Mouse (Mus musculus): ENCODE measurements around the gene Svs5.
A peak's percentile ranks its signal among the peaks of the same experiment; 100 is the strongest.
"Not testable (repeated sequence)": the region's sequence is repeated elsewhere in the genome, so short reads cannot be mapped to it uniquely, and the experiment has no call there.

Gene Svs5

DNA sequence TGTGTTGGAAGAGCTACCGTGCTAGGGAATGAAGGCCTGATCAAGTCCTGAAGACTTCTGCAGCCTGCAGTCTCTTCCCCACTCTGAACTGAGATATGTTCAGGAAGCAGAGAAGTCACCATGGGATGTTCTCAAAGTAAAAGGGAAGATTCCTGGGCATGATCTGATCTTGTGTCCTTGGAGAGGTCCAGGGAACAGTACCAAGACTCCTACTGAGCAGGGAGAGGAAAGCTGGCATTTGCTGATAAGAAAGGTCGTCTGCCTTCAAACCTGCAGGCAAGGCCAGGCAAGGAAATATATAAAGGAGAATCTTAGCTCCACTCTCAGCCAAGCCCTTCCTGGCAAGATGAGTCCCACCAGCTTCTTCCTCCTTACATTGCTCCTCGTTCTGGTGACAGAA, at the start of gene Svs5:
Svs5 (plus strand) TSS at position 301 of the 400 bp plus-strand sequence.
- DNase-seq (ENCODE audit: low spot score in 2 of 2) = not testable (repeated sequence)

- not testable (repeated sequence) for DNase-seq (ENCODE audit: low spot score in 2 of 2)
These were observed 43.6 kb upstream of the Svs5 start, which contains the start of gene Svs3a for GRCm38 (mm10) chr2:164288968-164289367. Gene Svs3a (plus strand): TSS chr2:164289268.

DNA sequence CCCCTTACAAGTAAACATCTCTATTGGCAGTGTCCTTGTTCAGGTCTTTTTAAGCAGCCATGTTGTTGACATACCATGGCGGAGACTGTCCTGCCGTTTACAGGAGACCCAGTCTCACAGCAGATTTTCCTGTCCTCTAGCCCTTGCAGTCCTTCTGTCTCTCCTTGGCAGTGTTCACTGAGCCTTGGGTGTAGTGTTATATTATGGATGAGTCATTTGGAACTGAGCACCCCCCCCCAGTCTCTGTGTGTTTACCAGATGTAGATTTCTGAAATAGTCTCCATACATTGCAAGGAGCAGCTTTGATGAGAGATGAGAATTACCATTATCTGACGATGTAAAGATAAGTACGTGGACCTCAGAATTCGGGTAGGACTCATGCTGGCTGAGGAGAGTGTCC, 19.9 kb upstream of the Svs5 start:
- DNase-seq (ENCODE audit: low spot score in 2 of 2) = peak in 1 of 2 experiments; percentile 8

GRCm38 (mm10) chr2:164315460-164315859, 17.1 kb upstream of the Svs5 start:
- DNase-seq (ENCODE audit: low spot score in 2 of 2) = not testable (repeated sequence)

DNA sequence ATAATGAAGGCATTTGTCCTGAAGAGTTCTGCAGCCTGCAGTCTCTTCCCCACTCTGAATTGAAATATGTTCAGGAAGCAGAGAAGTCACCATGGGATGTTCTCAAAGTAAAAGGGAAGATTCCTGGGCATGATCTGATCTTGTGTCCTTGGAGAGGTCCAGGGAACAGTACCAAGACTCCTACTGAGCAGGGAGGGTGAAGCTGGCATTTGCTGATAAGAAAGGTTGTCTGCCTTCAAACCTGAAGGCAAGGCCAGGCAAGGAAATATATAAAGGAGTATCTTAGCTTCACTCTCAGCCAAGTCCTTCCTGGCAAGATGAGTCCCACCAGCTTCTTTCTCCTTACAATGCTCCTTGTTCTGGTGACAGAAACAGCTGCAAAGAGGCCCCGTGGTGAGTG, 16.1 kb upstream of the Svs5 start, which contains the start of gene Svs6:
Svs6 (plus strand) TSS at position 301 of the 400 bp plus-strand sequence.
- not testable (repeated sequence) for DNase-seq (ENCODE audit: low spot score in 2 of 2)

GRCm38 (mm10) chr2:164320983-164321382, 11.6 kb upstream of the Svs5 start:
- DNase-seq (ENCODE audit: low spot score in 2 of 2) = no peak

DNA sequence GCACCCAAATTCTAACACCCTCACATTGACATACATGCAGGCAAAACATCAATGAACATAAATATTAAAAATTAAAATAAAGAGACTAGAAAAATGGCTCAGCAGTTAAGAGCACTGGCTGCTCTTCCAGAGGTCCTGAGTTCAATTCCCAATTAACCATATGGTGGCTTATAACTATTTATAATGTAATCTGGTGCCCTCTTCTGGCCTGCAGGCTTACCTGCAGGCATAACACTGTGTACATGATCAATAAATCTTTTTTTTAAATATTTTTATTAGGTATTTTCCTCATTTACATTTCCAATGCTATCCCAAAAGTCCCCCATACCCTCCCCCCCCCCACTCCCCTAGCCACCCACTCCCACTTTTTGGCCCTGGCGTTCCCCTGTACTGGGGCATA, 11.2 kb downstream of the Svs5 start:
- DNase-seq (ENCODE audit: low spot score in 2 of 2) = not testable (repeated sequence)

DNA sequence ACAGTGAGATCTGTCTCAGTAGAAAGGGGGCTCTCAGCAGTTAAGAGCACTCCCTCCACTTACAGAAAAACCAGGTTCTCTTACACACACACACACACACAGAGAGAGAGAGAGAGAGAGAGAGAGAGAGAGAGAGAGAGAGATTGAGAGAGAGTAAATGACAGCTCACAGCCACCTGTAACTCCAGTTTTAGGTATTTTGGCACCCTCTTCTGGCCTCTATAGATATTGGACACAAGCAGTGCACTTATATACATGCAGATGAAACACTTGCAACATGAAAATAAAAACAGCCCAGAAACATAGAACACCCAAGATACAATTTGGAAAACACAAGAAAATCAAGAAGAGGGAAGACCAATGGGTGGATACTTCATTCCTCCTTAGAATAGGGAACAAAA, 15.2 kb downstream of the Svs5 start:
- DNase-seq (ENCODE audit: low spot score in 2 of 2) = not testable (repeated sequence)

DNA sequence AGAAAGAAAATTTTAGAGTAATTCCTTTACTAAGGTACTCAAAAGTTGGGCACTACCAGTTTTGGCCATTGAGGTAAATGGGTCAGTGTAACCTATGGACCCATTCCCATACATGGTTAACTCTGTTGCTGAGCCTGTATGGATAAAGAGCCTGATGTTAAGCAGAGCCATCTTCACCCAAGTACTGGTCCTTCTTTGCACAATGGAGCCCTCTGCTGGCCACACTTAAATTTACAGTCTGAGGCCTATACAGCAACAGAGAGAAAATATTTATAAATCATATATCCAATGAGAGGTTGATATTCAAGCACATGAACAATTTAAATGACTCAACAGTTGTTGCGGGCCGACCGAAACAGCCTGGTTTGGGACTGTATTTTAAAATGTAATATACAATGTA, 16.4 kb downstream of the Svs5 start:
- DNase-seq (ENCODE audit: low spot score in 2 of 2) = peak in 1 of 2 experiments; percentile 24

DNA sequence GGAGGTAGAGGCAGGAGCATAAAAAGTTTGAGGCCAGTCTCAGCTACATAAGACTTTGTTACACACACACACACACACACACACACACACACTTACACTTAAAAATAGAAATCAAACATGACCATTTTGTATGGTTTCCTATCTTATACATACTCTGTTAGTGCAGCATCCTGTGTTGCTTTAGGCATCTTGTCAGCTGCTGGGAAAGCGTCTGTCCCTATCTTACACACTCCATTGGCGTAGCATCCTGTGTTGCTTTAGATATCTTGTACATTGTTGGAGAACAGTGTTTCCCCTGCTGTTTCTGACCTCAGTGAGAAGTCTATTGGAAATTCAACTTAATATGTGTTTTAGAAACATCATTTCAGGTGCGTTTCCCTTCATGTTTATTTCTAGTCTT, 20.2 kb downstream of the Svs5 start:
- DNase-seq (ENCODE audit: low spot score in 2 of 2) = no peak

- no peak for DNase-seq (ENCODE audit: low spot score in 2 of 2)
These were observed 20.8 kb downstream of the Svs5 start for GRCm38 (mm10) chr2:164353356-164353755.

GRCm38 (mm10) chr2:164356177-164356967, 23.8 kb downstream of the Svs5 start:
- no peak for DNase-seq (ENCODE audit: low spot score in 2 of 2)

- no peak for DNase-seq (ENCODE audit: low spot score in 2 of 2)
These were observed 25.8 kb downstream of the Svs5 start for GRCm38 (mm10) chr2:164358373-164358772.

GRCm38 (mm10) chr2:164359031-164359430, 26.5 kb downstream of the Svs5 start:
- no peak for DNase-seq (ENCODE audit: low spot score in 2 of 2)

DNA sequence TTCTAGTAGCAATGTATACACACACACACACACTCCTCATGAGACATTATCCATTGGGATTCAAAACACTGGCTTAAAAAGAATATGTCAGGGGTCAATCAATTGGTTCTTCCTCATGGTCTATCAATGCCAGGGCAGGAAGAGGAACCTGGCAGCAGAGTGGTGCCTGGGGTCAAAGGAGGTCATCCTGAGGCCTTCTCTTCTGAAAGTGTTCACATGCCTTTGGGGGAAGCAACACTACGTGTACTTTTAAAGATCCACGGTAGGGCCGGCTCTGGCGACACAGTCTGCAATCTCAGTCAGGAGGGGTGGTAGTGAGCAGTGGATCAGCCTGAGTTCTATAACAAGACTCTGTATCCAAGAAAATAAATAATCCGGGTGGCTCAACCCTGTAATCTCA, 27.1 kb downstream of the Svs5 start:
- DNase-seq (ENCODE audit: low spot score in 2 of 2) = no peak

- no peak for DNase-seq (ENCODE audit: low spot score in 2 of 2)
These were observed 28.6 kb downstream of the Svs5 start for GRCm38 (mm10) chr2:164360974-164361657.

DNA sequence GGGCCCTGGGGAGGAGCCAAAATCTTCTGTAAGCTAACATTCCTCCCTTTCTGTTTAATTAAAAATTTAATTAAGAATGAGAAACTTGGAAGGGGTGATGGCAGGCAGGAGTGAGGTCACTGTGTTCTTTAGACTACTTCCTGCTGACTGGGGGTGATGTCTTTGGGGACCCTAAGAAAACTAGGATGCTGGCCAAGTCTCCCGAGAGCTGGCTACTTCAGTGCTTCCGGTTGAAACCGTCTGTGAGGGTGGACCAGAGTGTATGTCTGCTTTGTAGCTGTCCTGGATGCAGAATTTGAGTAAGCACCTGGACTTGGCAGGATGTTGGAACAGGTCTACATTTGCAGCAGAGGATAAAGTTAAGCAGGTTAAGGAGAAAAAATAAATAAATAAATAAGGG, 34.4 kb downstream of the Svs5 start:
- no peak for DNase-seq (ENCODE audit: low spot score in 2 of 2)

DNA sequence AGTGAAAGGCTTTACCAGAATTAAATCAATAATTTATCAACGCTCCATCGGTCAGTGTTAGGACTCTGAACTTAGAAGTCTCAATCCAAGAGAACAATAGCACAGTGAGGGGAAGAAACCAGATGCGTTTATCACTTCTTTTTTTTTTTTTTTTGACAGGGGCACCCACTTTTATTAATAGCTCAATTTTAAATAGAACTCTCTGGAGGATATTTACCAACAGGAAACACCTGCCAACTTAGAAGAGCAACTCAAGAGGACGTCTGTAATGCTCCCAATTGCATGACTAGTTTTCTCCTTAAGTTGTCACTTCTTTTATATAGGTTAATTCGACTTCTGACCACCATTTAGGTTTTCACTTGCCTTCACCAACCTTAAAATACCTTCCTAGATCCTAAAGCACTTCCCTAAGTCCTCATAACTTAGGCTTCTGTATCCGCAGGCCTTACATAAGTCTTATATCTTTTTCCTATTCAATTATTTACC, 36.1 kb downstream of the Svs5 start:
- no peak for DNase-seq (ENCODE audit: low spot score in 2 of 2)

DNA sequence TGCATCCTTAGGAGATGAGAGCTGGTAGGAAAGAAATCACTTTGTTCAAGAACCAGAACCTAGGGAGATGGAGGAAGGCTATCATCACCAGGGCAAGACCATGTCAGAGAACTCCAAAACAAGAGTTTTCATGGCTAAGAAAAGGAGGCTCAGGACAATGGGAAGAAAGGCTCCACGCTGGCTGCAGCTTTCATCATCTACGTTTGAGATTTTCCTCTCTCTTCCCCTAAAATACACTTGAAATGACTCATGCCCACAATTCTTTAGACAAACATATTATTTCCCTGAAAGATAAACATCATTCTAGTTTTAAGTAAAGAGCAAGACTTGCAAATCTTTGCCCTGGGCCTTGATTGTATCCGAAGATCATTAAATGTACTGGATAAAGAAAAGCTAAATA, 38.8 kb downstream of the Svs5 start:
- DNase-seq (ENCODE audit: low spot score in 2 of 2) = no peak

DNA sequence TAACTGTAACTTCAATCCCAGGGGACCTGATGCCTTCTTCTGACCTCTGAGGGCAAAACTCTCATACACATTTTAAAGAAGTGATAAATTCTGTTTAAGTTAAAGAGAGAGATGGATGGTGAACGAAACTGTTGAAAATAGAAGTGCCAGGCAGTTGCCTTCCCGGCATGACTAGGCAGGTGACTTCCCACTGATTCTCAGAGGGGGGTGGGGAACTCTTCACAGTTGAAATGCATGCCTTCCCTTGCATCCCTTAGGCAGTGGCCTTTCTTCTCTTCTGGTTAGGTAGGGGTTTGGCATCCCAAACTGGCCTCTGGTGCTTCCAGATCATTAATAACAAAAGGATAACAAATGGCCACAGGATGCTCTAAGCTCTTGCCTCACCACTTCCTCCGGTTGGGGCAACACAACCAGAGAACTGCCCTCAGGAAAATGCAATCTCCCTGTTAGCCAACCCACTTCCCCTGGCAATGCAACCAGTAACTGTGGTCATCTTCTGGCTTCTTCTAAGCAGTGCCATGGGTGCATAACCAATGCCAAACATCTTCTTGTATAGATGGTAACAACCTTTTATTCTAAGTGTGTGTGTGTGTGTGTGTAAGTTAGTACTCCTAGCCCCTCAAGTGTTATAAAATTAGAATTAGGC, 40.0 kb downstream of the Svs5 start:
- DNase-seq (ENCODE audit: low spot score in 2 of 2) = no peak

DNA sequence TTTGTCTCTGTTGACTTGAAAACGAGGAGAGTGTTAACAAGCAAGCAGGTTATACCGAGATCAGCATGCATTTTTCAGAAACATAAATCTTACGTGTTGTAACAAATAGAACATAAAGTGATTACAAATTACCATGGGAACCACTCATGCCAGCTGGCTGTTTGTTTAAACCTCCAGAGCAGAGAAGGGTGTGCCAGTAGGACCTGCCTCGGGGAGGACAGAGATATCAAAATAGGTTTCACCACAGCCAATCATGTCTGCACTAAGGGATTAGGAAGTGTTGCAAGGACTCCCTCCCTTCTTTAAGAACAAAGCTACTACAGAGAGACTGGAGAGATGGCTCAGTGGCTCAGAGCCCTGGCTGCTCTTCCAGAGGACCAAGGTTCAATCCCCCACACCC, 40.6 kb downstream of the Svs5 start:
- DNase-seq (ENCODE audit: low spot score in 2 of 2) = no peak
